Mouse (Mus musculus) CH12.LX (cell line): Measurements from ENCODE around the gene Arhgef6. TPM values are rescaled to one million over a fixed set of nuclear protein-coding genes. Genes with fewer than 3 reads are reported as not detected.

Experiments used
- DNase-seq: peaks from one replicate; pipeline ENCODE4 v3.0.0-alpha.2; 2013; ENCODE audit errors: extremely low read depth
- H3K27ac ChIP-seq: 2 replicates; pipeline ENCODE4 v1.5.1; 2012; ENCODE audit warnings: low read depth, mild to moderate bottlenecking, control low read depth, moderate library complexity; ENCODE audit not compliant: insufficient read depth
- H3K27me3 ChIP-seq: replicated peaks from 2 replicates; pipeline ENCODE3; 2012; ENCODE audit warnings: inconsistent platforms
- H3K36me3 ChIP-seq, 2 experiments: replicated peaks in 1 of 2; 2 replicates each; pipeline versions ENCODE3 to v1.6.1; 2012; ENCODE audit warnings: inconsistent platforms in 1 of 2, low read length in 1 of 2, mild to moderate bottlenecking in 1 of 2, mixed read lengths in 1 of 2, moderate library complexity in 1 of 2; ENCODE audit not compliant: control insufficient read depth in 1 of 2, insufficient read depth in 1 of 2
- H3K4me1 ChIP-seq, 2 experiments: 2 replicates each; pipeline ENCODE4 v1.6.1; 2012; ENCODE audit warnings: inconsistent platforms in 1 of 2, moderate library complexity in 1 of 2; ENCODE audit not compliant: insufficient read depth in 2 of 2, control insufficient read depth in 1 of 2
- H3K4me2 ChIP-seq: 2 replicates; pipeline ENCODE4 v1.6.1; 2012; ENCODE audit warnings: low read depth, mild to moderate bottlenecking, control low read depth; ENCODE audit not compliant: poor library complexity, insufficient read depth, severe bottlenecking
- H3K4me3 ChIP-seq, 3 experiments: fragments of 150-350 bp in 1 of 3; sonication (generic) in 1 of 3; replicated peaks in 1 of 3; 2 replicates each; pipeline versions ENCODE3 to v1.5.1; 2011 to 2012; ENCODE audit warnings: low read depth in 2 of 3, low read length in 2 of 3, mild to moderate bottlenecking in 2 of 3, moderate library complexity in 2 of 3, control low read depth in 1 of 3, improper control_type of control experiment in 1 of 3, inconsistent platforms in 1 of 3, mixed read lengths in 1 of 3; ENCODE audit not compliant: poor library complexity in 1 of 3
- H3K79me2 ChIP-seq: replicated peaks from 2 replicates; pipeline ENCODE4 v1.6.1; 2012; ENCODE audit warnings: mild to moderate bottlenecking, moderate library complexity; ENCODE audit not compliant: control insufficient read depth, poor library complexity, insufficient read depth, severe bottlenecking; ENCODE audit errors: extremely low read depth
- H3K9ac ChIP-seq: 2 replicates; pipeline ENCODE4 v1.6.1; 2012; ENCODE audit warnings: low read depth, mild to moderate bottlenecking, control low read depth, moderate library complexity; ENCODE audit not compliant: insufficient read depth
- H3K9me3 ChIP-seq: replicated peaks from 2 replicates; pipeline ENCODE3; 2012; ENCODE audit warnings: low read length, inconsistent platforms, mixed read lengths
- E2F4 ChIP-seq: IDR thresholded peaks from 2 replicates; pipeline ENCODE4 v1.6.1; 2011; ENCODE audit warnings: low read depth, low read length, improper control_type of control experiment; ENCODE audit not compliant: insufficient replicate concordance
- EP300 ChIP-seq: IDR thresholded peaks from 2 replicates; pipeline ENCODE4 v1.6.1; 2011; ENCODE audit warnings: low read length, improper control_type of control experiment
- GABPA ChIP-seq: IDR thresholded peaks from 2 replicates; pipeline ENCODE4 v1.6.1; 2012; ENCODE audit warnings: low read depth, low read length, improper control_type of control experiment, inconsistent platforms; ENCODE audit not compliant: insufficient replicate concordance
- HCFC1 ChIP-seq: IDR thresholded peaks from 2 replicates; pipeline ENCODE4 v1.6.1; 2012; ENCODE audit warnings: low read depth, mild to moderate bottlenecking, inconsistent platforms, low read length, improper control_type of control experiment
- JUND ChIP-seq: conservative IDR thresholded peaks from 2 replicates; pipeline ENCODE4 v1.6.1; 2011; ENCODE audit warnings: low read depth, low read length, improper control_type of control experiment
- KAT2A ChIP-seq: IDR thresholded peaks from 2 replicates; pipeline ENCODE4 v1.6.1; 2012; ENCODE audit warnings: low read length, improper control_type of control experiment, inconsistent platforms; ENCODE audit not compliant: insufficient replicate concordance
- MAX ChIP-seq: IDR thresholded peaks from 2 replicates; pipeline ENCODE4 v1.6.1; 2011; ENCODE audit warnings: low read length, improper control_type of control experiment
- MAZ ChIP-seq: IDR thresholded peaks from 2 replicates; pipeline ENCODE4 v1.6.1; 2012; ENCODE audit warnings: low read depth, mild to moderate bottlenecking, inconsistent platforms, low read length, improper control_type of control experiment, moderate library complexity
- MYC ChIP-seq: IDR thresholded peaks from 2 replicates; pipeline ENCODE4 v1.6.1; 2011; ENCODE audit warnings: low read depth, mild to moderate bottlenecking, improper control_type of control experiment, low read length
- NRF1 ChIP-seq: IDR thresholded peaks from 2 replicates; pipeline ENCODE4 v1.6.1; 2014; ENCODE audit warnings: low read depth, mild to moderate bottlenecking, inconsistent platforms, low read length, improper control_type of control experiment, moderate library complexity
- PAX5 ChIP-seq: IDR thresholded peaks from 2 replicates; pipeline ENCODE4 v1.6.1; 2012; ENCODE audit warnings: low read length, inconsistent platforms, mixed read lengths
- POLR2A ChIP-seq: IDR thresholded peaks from 2 replicates; pipeline ENCODE4 v1.6.1; 2011; ENCODE audit warnings: low read depth, mild to moderate bottlenecking, improper control_type of control experiment, low read length
- POLR2AphosphoS2 ChIP-seq: IDR thresholded peaks from 2 replicates; pipeline ENCODE4 v1.6.1; 2011; ENCODE audit warnings: low read depth, low read length, improper control_type of control experiment
- RAD21 ChIP-seq: IDR thresholded peaks from 2 replicates; pipeline ENCODE4 v1.6.1; 2011; ENCODE audit warnings: low read depth, mild to moderate bottlenecking, low read length, improper control_type of control experiment, moderate library complexity
- TBP ChIP-seq: conservative IDR thresholded peaks from 2 replicates; pipeline ENCODE4 v1.6.1; 2011; ENCODE audit warnings: low read depth, low read length, improper control_type of control experiment
- UBTF ChIP-seq: IDR thresholded peaks from 2 replicates; pipeline ENCODE4 v1.6.1; 2012; ENCODE audit warnings: low read depth, mild to moderate bottlenecking, inconsistent platforms, low read length, improper control_type of control experiment, moderate library complexity
- USF2 ChIP-seq: conservative IDR thresholded peaks from 2 replicates; pipeline ENCODE4 v1.6.1; 2011; ENCODE audit warnings: low read depth, low read length, improper control_type of control experiment
- ZC3H11A ChIP-seq: IDR thresholded peaks from 2 replicates; pipeline ENCODE4 v1.6.1; 2012; ENCODE audit warnings: low read depth, mild to moderate bottlenecking, inconsistent platforms, low read length, improper control_type of control experiment
- ZKSCAN1 ChIP-seq: IDR thresholded peaks from 2 replicates; pipeline ENCODE4 v1.6.1; 2012; ENCODE audit warnings: low read depth, inconsistent platforms, low read length, improper control_type of control experiment, borderline replicate concordance
- ZMIZ1 ChIP-seq: IDR thresholded peaks from 2 replicates; pipeline ENCODE4 v1.6.1; 2012; ENCODE audit warnings: low read depth, mild to moderate bottlenecking, inconsistent platforms, low read length, improper control_type of control experiment
- ZNF384 ChIP-seq: IDR thresholded peaks from 2 replicates; pipeline ENCODE4 v1.6.1; 2012; ENCODE audit warnings: low read depth, low read length, improper control_type of control experiment, inconsistent platforms
- dilution Hi-C: fragments of 300-500 bp; cut with MboI; formaldehyde crosslinking; loops from 2 replicates; pipeline ENCODE4 v1.14.3; 2020; ENCODE audit warnings: low sequenced_read_pairs; ENCODE audit not compliant: extremely low pct_unique_long_range_greater_than_20kb, extremely low pct_ligation_motif_present
- in situ Hi-C: fragments of 300-500 bp; cut with MboI; formaldehyde crosslinking; loops from 3 replicates; pipeline ENCODE4 v1.14.3; 2019; ENCODE audit warnings: low sequenced_read_pairs, low pct_ligation_motif_present, low pct_unique_long_range_greater_than_20kb, mixed read lengths
- polyA plus RNA-seq: library from polyadenylated mRNA; unstranded; fragments of >175 nt; gene quantifications from 2 replicates; pipeline ENCODE4 v1.2.1, GENCODE M21; 2012; ENCODE audit warnings: low read depth; ENCODE audit not compliant: insufficient read length
- total RNA-seq, 2 experiments: library from RNA; depleted of rRNA; stranded (reverse); fragments of 300-350 nt in 1 of 2; fragments of >200 nt in 1 of 2; gene quantifications; 2 replicates each; pipeline ENCODE4 v1.2.3; 2012 to 2014

The Arhgef6 gene
- total and polyA plus RNA-seq, 3 experiments, result 69.8 to 206 (median 162) TPM

- no peaks in the 10 kb centered on the region for H3K4me1 ChIP-seq
- no peaks in the 10 kb centered on the region for H3K79me2 ChIP-seq
- in situ Hi-C loops (no loop called here), dilution Hi-C loops (no loop called here)
- DNase-seq, result no peak
- no peak overlapping the region for H3K9ac ChIP-seq
- H3K36me3 ChIP-seq, result no peaks in the 10 kb centered on the region
- no peaks in the 10 kb centered on the region for H3K27me3 ChIP-seq
- H3K27ac ChIP-seq, result no peak overlapping the region
- no peaks in the 10 kb centered on the region for H3K9me3 ChIP-seq
- H3K4me2 ChIP-seq, result no peak overlapping the region
- TF ChIP-seq ZKSCAN1 (no peak), NRF1 (no peak), MYC (no peak), EP300 (no peak), POLR2AphosphoS2 (no peak), MAZ (no peak), JUND (no peak), MAX (no peak), ZC3H11A (no peak), KAT2A (no peak), HCFC1 (no peak), GABPA (no peak), RAD21 (no peak), TBP (no peak), ZMIZ1 (no peak), E2F4 (no peak)
- TF ChIP-seq, all 38 proteins: peak for 0
- H3K4me3 ChIP-seq, result no peak overlapping the region
Observed at GRCm38 (mm10) chrX:57221881-57222280, 116.6 kb downstream of the Arhgef6 start.

DNA sequence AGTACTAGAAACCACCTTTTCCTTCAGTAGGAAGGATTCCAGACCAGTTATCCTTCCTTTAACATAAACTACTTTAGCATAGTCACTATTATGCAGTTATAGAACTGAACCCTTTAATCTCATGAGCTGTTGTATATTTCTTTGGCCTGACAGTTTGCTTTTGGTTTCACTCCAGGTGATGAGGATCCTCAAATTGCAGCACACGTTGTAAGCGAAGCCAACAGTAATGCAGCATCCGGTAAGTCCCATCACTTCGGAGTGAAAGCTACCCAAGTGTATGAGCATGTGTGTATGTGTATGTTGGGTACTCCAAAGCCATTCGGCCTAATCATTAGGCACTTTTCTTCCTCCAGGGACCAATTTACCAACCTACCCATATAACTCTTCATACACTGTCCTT, 119.0 kb downstream of the Arhgef6 start:
- Histone ChIP-seq H3K9me3 (no peaks in the 10 kb centered on the region), H3K4me3 (no peak overlapping the region), H3K4me1 (no peaks in the 10 kb centered on the region), H3K79me2 (no peaks in the 10 kb centered on the region), H3K27ac (no peak overlapping the region), H3K9ac (no peak overlapping the region), H3K4me2 (no peak overlapping the region), H3K27me3 (no peaks in the 10 kb centered on the region), H3K36me3 (no peaks in the 10 kb centered on the region)
- TF ChIP-seq ZKSCAN1, result no peak
- no peak for TF ChIP-seq NRF1
- TF ChIP-seq POLR2A, result no peak
- TF ChIP-seq ZNF384, result no peak
- TF ChIP-seq GABPA, result no peak
- TF ChIP-seq PAX5, result no peak
- no peak for TF ChIP-seq UBTF
- no peak for TF ChIP-seq USF2
- no peak for TF ChIP-seq POLR2AphosphoS2
- TF ChIP-seq MAX, result no peak
- in situ Hi-C loops, result no loop called here
- dilution Hi-C loops, result no loop called here
- no peak for DNase-seq
